Mouse (Mus musculus): ENCODE measurements around the gene Gm11237. TPM values are rescaled to one million over a fixed set of nuclear protein-coding genes. Genes with fewer than 3 reads are reported as not detected.

The Gm11237 gene
- total RNA-seq (2023) = not detected

DNA sequence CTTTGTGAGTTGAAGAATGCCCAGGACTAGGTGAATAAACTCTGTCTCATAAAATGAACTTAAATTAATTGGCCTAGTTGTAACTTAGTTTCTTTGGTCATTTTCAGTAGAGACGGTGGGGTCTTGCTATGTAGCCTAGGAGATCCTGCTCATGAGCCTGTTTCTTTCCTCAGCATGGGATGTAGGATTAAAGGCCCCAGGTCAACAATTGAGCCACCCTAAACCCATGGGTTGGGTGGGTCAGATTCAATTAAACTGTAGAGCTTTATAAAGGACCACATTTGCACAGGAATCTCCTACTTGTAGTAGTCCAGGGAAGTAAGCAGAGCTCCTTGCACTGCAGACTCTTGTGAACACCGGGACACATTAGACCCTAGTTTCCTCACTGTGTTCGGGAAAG is at the start of gene Gm11237:
Gene Gm11237, plus strand, starts transcription at position 301 of the 400 bp plus-strand sequence.

DNA sequence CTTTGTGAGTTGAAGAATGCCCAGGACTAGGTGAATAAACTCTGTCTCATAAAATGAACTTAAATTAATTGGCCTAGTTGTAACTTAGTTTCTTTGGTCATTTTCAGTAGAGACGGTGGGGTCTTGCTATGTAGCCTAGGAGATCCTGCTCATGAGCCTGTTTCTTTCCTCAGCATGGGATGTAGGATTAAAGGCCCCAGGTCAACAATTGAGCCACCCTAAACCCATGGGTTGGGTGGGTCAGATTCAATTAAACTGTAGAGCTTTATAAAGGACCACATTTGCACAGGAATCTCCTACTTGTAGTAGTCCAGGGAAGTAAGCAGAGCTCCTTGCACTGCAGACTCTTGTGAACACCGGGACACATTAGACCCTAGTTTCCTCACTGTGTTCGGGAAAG is 15.2 kb upstream of the Gm11237 start, which contains the start of gene Gm11238:
Gene Gm11238, plus strand, starts transcription at position 301 of the 400 bp plus-strand sequence.

DNA sequence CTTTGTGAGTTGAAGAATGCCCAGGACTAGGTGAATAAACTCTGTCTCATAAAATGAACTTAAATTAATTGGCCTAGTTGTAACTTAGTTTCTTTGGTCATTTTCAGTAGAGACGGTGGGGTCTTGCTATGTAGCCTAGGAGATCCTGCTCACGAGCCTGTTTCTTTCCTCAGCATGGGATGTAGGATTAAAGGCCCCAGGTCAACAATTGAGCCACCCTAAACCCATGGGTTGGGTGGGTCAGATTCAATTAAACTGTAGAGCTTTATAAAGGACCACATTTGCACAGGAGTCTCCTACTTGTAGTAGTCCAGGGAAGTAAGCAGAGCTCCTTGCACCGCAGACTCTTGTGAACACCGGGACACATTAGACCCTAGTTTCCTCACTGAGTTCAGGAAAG is 15.0 kb downstream of the Gm11237 start, which contains the start of gene Gm11236:
Gene Gm11236, plus strand, starts transcription at position 301 of the 400 bp plus-strand sequence.

DNA sequence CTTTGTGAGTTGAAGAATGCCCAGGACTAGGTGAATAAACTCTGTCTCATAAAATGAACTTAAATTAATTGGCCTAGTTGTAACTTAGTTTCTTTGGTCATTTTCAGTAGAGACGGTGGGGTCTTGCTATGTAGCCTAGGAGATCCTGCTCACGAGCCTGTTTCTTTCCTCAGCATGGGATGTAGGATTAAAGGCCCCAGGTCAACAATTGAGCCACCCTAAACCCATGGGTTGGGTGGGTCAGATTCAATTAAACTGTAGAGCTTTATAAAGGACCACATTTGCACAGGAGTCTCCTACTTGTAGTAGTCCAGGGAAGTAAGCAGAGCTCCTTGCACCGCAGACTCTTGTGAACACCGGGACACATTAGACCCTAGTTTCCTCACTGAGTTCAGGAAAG is 45.3 kb downstream of the Gm11237 start, which contains the start of gene Gm11239:
Gene Gm11239, plus strand, starts transcription at position 301 of the 400 bp plus-strand sequence.

Other genes with a start within 250 kb of the Gm11237 start
- not detected for gene Gm11487, start 217.9 kb upstream of the Gm11237 start, total RNA-seq (2023)
- gene Gm11238, start 15.1 kb upstream of the Gm11237 start, total RNA-seq (2023) = not detected
- gene Gm11236, start 15.1 kb downstream of the Gm11237 start, total RNA-seq (2023) = not detected
- gene Gm11239, start 45.4 kb downstream of the Gm11237 start, total RNA-seq (2023) = not detected
- gene Gm428, start 60.5 kb downstream of the Gm11237 start, total RNA-seq (2023) = not detected
- gene Rasef, start 168.0 kb downstream of the Gm11237 start, total RNA-seq (2023) = not detected

Data from monocyte, adult 59 days (primary cell).